21 mouse cellular contexts compared by ENCODE assay signal in the genomic region with DNA sequence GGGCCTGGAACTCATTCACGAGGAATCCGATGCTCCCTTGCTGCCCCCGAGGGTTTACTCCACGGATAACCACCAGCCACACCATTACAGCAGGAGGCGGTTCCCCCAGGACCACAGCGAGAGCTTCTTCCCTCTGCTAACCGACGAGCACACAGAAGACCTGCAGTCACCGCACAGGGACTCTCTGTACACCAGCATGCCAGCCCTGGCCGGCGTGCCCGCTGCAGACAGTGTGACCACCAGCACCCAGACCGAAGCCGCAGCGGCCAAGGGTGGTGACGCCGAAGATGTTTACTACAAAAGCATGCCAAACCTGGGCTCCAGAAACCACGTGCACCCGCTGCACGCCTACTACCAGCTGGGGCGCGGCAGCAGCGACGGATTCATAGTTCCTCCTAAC.
DNase-seq lines count a peak whose midpoint lies in the region; ATAC-seq and TF ChIP-seq lines count a peak whose summit lies in the region.
"Had no signal": no experiment of that assay in that cellular context is flagged by ENCODE, and none has a peak within 500 bp of the region (broad histone marks: within the 10 kb centered on the region; RNA-seq: fewer than 3 reads in every experiment).

No protein-coding gene starts in this region.

- no peak overlapping the region for H3K4me3 ChIP-seq in heart, embryonic 13.5 days
- H3K4me3 ChIP-seq in midbrain, embryonic 15.5 days = no peak overlapping the region
- no peak overlapping the region for H3K4me3 ChIP-seq in midbrain, embryonic 10.5 days
- H3K4me3 ChIP-seq in ES-E14 (ENCODE audit: insufficient read depth in 1 of 2, low read depth in 1 of 2, low read length in 2 of 2, poor library complexity in 1 of 2, severe bottlenecking in 1 of 2) = peak overlapping the region; percentile 37 to 51; a peak in 3 of 4 replicates
- H3K4me3 ChIP-seq: heart, adult 2 months; heart, embryonic 15.5 days; liver, embryonic 13.5 days had no signal

- in situ Hi-C loops in ES-E14 (cut with MboI; ENCODE audit: low sequenced_read_pairs in 2 of 2, unreplicated experiment in 2 of 2) = no loop called here

- no peak overlapping the region for H3K27ac ChIP-seq in heart, embryonic 13.5 days (replicated peaks)
- H3K27ac ChIP-seq in midbrain, embryonic 15.5 days = no peak overlapping the region
- no peak overlapping the region for H3K27ac ChIP-seq in midbrain, embryonic 10.5 days (replicated peaks)
- H3K27ac ChIP-seq in ES-E14 (ENCODE audit: insufficient read depth, low read depth, low read length, poor library complexity, severe bottlenecking) = no peak overlapping the region
- H3K27ac ChIP-seq: heart, adult 2 months; heart, embryonic 15.5 days; kidney, postnatal 0 days; liver, embryonic 13.5 days had no signal

- H3K4me2 ChIP-seq in heart, embryonic 13.5 days = peak overlapping the region; percentile 8; the same call in 1 of the 2 replicates
- no peak overlapping the region for H3K4me2 ChIP-seq in midbrain, embryonic 15.5 days
- H3K4me2 ChIP-seq: heart, embryonic 15.5 days; liver, embryonic 13.5 days had no signal

- DNase-seq in heart, adult 9 months (ENCODE audit: low spot score in 2 of 2) = no peak
- no peak for DNase-seq in midbrain, embryonic 10.5 days (ENCODE audit: low spot score)
- peak; percentile 14 for DNase-seq in 3134 (ENCODE audit: extremely low read depth, insufficient read length, low spot score)
- peak; percentile 8 for DNase-seq in ES-E14 (ENCODE audit: low read depth, low spot score)
- DNase-seq in left cerebral cortex, adult 8-10 months (ENCODE audit: low spot score in 2 of 2) = no peak
- DNase-seq: adrenal gland, postnatal 14 days; cerebellum, adult 2 months; gastrocnemius, postnatal 36 days; heart, adult 2 months; heart, postnatal 36 days; kidney, adult 2 months; layer of hippocampus, adult 9-11 months; liver, embryonic 13.5 days; lung, adult 2 months; lung, postnatal 14 days; retina, postnatal 1 day; right cerebral cortex, postnatal 4 days had no signal

- WGBS in heart, embryonic 13.5 days = 76% methylated on average over 24 of the region's 24 CpGs
- 91% methylated on average over 24 of the region's 24 CpGs for WGBS in midbrain, embryonic 15.5 days
- WGBS in midbrain, embryonic 10.5 days = 92% methylated on average over 24 of the region's 24 CpGs

- no peak for ATAC-seq in heart, embryonic 13.5 days (ENCODE audit: extremely low read depth, insufficient number of reproducible peaks, low FRiP score, low TSS enrichment)
- peak; percentile 39 for ATAC-seq in midbrain, embryonic 15.5 days (replicated peaks)

- H3K9me3 ChIP-seq in heart, embryonic 13.5 days = no peaks in the 10 kb centered on the region
- H3K9me3 ChIP-seq in midbrain, embryonic 15.5 days = no peaks in the 10 kb centered on the region
- 0 out of 2 replicates have a peak, but pooled peaks cover 7% of the 10 kb centered on the region for H3K9me3 ChIP-seq in midbrain, embryonic 10.5 days (replicated peaks)
- H3K9me3 ChIP-seq in ES-E14 (ENCODE audit: control insufficient read depth, insufficient read depth, low read depth, low read length) = no peaks in the 10 kb centered on the region
- H3K9me3 ChIP-seq: liver, embryonic 13.5 days had no signal

- H3K36me3 ChIP-seq in heart, embryonic 13.5 days = peaks cover 8% of the 10 kb centered on the region; the same call in 1 of the 2 replicates
- peaks cover 9% of the 10 kb centered on the region for H3K36me3 ChIP-seq in midbrain, embryonic 15.5 days (replicated peaks)
- peaks cover 8% of the 10 kb centered on the region for H3K36me3 ChIP-seq in midbrain, embryonic 10.5 days
- no peaks in the 10 kb centered on the region for H3K36me3 ChIP-seq in ES-E14 (ENCODE audit: control insufficient read depth, insufficient read depth, low read length, poor library complexity, severe bottlenecking)
- H3K36me3 ChIP-seq: heart, embryonic 15.5 days; liver, embryonic 13.5 days had no signal

- no peaks in the 10 kb centered on the region for H3K4me1 ChIP-seq in heart, embryonic 13.5 days
- H3K4me1 ChIP-seq in midbrain, embryonic 15.5 days = no peaks in the 10 kb centered on the region
- H3K4me1 ChIP-seq in midbrain, embryonic 10.5 days = no peaks in the 10 kb centered on the region
- peaks cover 0 to 5% of the 10 kb centered on the region in 2 experiments; a peak in 1 of 4 replicates for H3K4me1 ChIP-seq in ES-E14 (ENCODE audit: control insufficient read depth in 2 of 2, insufficient read depth in 2 of 2, low read length in 2 of 2, poor library complexity in 1 of 2)
- H3K4me1 ChIP-seq: heart, embryonic 15.5 days; liver, embryonic 13.5 days had no signal

- H3K27me3 ChIP-seq in heart, embryonic 13.5 days (replicated peaks) = no peaks in the 10 kb centered on the region
- H3K27me3 ChIP-seq in midbrain, embryonic 15.5 days (replicated peaks) = no peaks in the 10 kb centered on the region
- H3K27me3 ChIP-seq in midbrain, embryonic 10.5 days (ENCODE audit: low read depth, poor library complexity, severe bottlenecking) = no peaks in the 10 kb centered on the region
- H3K27me3 ChIP-seq: heart, embryonic 15.5 days; liver, embryonic 13.5 days had no signal

- H3K9ac ChIP-seq in heart, embryonic 13.5 days = no peak overlapping the region
- no peak overlapping the region for H3K9ac ChIP-seq in midbrain, embryonic 15.5 days
- peak overlapping the region; percentile 43; the same call in 1 of the 2 replicates for H3K9ac ChIP-seq in ES-E14 (ENCODE audit: insufficient read depth, low read depth, low read length, poor library complexity, severe bottlenecking)
- H3K9ac ChIP-seq: heart, embryonic 15.5 days; liver, embryonic 13.5 days had no signal

TF ChIP-seq in ES-E14, 5 proteins besides CTCF, POLR2A, EP300 and RAD21:
- TF ChIP-seq MAFK (IDR thresholded peaks at IDR 0.05; ENCODE audit: insufficient read depth, low read depth, low read length) (no peak), ZNF384 (IDR thresholded peaks at IDR 0.05; ENCODE audit: low read depth, low read length) (no peak), ZC3H11A (IDR thresholded peaks at IDR 0.05; ENCODE audit: borderline replicate concordance, low read depth, low read length) (no peak), CHD2 (IDR thresholded peaks at IDR 0.05; ENCODE audit: low read depth, low read length) (no peak), HCFC1 (IDR thresholded peaks at IDR 0.05; ENCODE audit: borderline replicate concordance, insufficient read depth, low read length) (no peak)
TF ChIP-seq in ES-E14: peak in this region for 0.

Comparison
In these comparisons a context has a peak if more than half of its experiments do, and no peak if none do; other contexts are left out.
1. H3K4me3 ChIP-seq: peak in ES-E14 (2 of 2); none in heart, embryonic 13.5 days (single experiment), midbrain, embryonic 15.5 days (single experiment) and midbrain, embryonic 10.5 days (single experiment).
2. DNase-seq: peak in 3134 (single experiment) and ES-E14 (single experiment); none in heart, adult 9 months (0 of 2), midbrain, embryonic 10.5 days (single experiment) and left cerebral cortex, adult 8-10 months (0 of 2).